Mouse (Mus musculus) midbrain, postnatal 0 days (tissue): Measurements from ENCODE around the gene Synj2. TPM values are rescaled to one million over a fixed set of nuclear protein-coding genes. Genes with fewer than 3 reads are reported as not detected.

Experiments
- ATAC-seq: fragments of 200-750 bp; cut with Nextera tagmentation; 2 replicates; pipeline ENCODE4 v1.8.0; 2017; ENCODE audit warnings: moderate number of reproducible peaks, mild to moderate bottlenecking, moderate TSS enrichment, moderate library complexity; ENCODE audit not compliant: low FRiP score
- DNase-seq: peaks from one replicate; pipeline ENCODE4 v3.0.0-alpha.2; 2015; ENCODE audit warnings: low spot score
- H3K27ac ChIP-seq: fragments of 300-500 bp; sonication (generic); 2 replicates; pipeline ENCODE4 v1.5.1; 2014; ENCODE audit warnings: low read depth, mild to moderate bottlenecking, low read length, mixed read lengths
- H3K27me3 ChIP-seq: fragments of 300-500 bp; sonication (generic); 2 replicates; pipeline ENCODE4 v1.6.1; 2014; ENCODE audit warnings: low read length, control low read depth, mixed read lengths; ENCODE audit not compliant: insufficient read depth
- H3K36me3 ChIP-seq: fragments of 300-500 bp; sonication (generic); 2 replicates; pipeline ENCODE4 v1.6.1; 2014; ENCODE audit warnings: low read length, control low read depth, mixed read lengths; ENCODE audit not compliant: insufficient read depth
- H3K4me1 ChIP-seq: fragments of 300-500 bp; sonication (generic); 2 replicates; pipeline ENCODE4 v1.6.1; 2014; ENCODE audit warnings: mild to moderate bottlenecking, control low read depth, antibody characterized with exemption, low read length, mixed read lengths; ENCODE audit not compliant: insufficient read depth
- H3K4me2 ChIP-seq: fragments of 300-500 bp; sonication (generic); 2 replicates; pipeline ENCODE4 v1.6.1; 2014; ENCODE audit warnings: low read depth, mild to moderate bottlenecking, low read length, mixed read lengths; ENCODE audit not compliant: poor library complexity, severe bottlenecking
- H3K4me3 ChIP-seq: fragments of 300-500 bp; sonication (generic); 2 replicates; pipeline ENCODE4 v1.5.1; 2014; ENCODE audit warnings: low read depth, mild to moderate bottlenecking, low read length, moderate library complexity
- H3K9ac ChIP-seq: fragments of 300-500 bp; sonication (generic); replicated peaks from 2 replicates; pipeline ENCODE4 v1.6.1; 2014; ENCODE audit warnings: mild to moderate bottlenecking, low read length, moderate library complexity, mixed read lengths; ENCODE audit not compliant: poor library complexity, severe bottlenecking
- H3K9me3 ChIP-seq: fragments of 300-500 bp; sonication (generic); 2 replicates; pipeline ENCODE4 v1.6.1; 2016; ENCODE audit warnings: low read length, control low read depth
- CTCF ChIP-seq: IDR thresholded peaks from 2 replicates; pipeline ENCODE4 v1.5.1; 2016; ENCODE audit warnings: antibody characterized with exemption, mild to moderate bottlenecking
- WGBS: fragments of 180-500 bp; shearing (Covaris S2); extraction: QIAGEN DNeasy Blood & Tissue Kit; methylation state at CpG from one replicate; pipeline ENCODE4 v1.1.7; 2014; 5-methylcytosine and 5-hydroxymethylcytosine counted together
- polyA plus RNA-seq: library from polyadenylated mRNA; unstranded; fragments of >200 nt; fragmentation: Nextera tagmentation; extraction: Ambion mirVana; gene quantifications from 2 replicates; pipeline ENCODE4 v1.2.1, GENCODE M21; 2015
- total RNA-seq: library from RNA; depleted of rRNA; stranded (reverse); fragments of >200 nt; gene quantifications from 2 replicates; pipeline ENCODE4 v1.2.3, GENCODE M21; 2014

Synj2 gene
- total and polyA plus RNA-seq, 2 experiments from 2014 or later: 2.3 to 3.1 TPM

GRCm38 (mm10) chr17:6001389-6001788 is 60.3 kb downstream of the Synj2 start:
- 82% methylated on average over 6 of the region's 6 CpGs for WGBS

GRCm38 (mm10) chr17:6001836-6002235 is 60.8 kb downstream of the Synj2 start:
- no peak for DNase-seq
- Histone ChIP-seq H3K4me1 (peaks cover 15% of the 10 kb centered on the region), H3K4me2 (no peak overlapping the region), H3K9me3 (no peaks in the 10 kb centered on the region), H3K9ac (no peak overlapping the region), H3K27me3 (no peaks in the 10 kb centered on the region), H3K4me3 (no peak overlapping the region), H3K36me3 (no peaks in the 10 kb centered on the region), H3K27ac (no peak overlapping the region)
- TF ChIP-seq CTCF: no peak
- ATAC-seq: no peak
- WGBS: 79% methylated on average over 7 of the region's 7 CpGs

More at GRCm38 (mm10) chr17:6001389-6001788, 60.3 kb downstream of the Synj2 start:
- Histone ChIP-seq H3K36me3 (no peaks in the 10 kb centered on the region), H3K9ac (no peak overlapping the region), H3K4me1 (peaks cover 13% of the 10 kb centered on the region), H3K4me3 (no peak overlapping the region), H3K9me3 (no peaks in the 10 kb centered on the region), H3K27me3 (no peaks in the 10 kb centered on the region), H3K27ac (no peak overlapping the region), H3K4me2 (no peak overlapping the region)
- DNase-seq (no peak), ATAC-seq (no peak)
- no peak for TF ChIP-seq CTCF

GRCm38 (mm10) chr17:6002563-6002962 is 61.5 kb downstream of the Synj2 start:
- H3K9me3 ChIP-seq: no peaks in the 10 kb centered on the region
- H3K27me3 ChIP-seq: no peaks in the 10 kb centered on the region
- ATAC-seq: no peak
- H3K4me1 ChIP-seq: peaks cover 13% of the 10 kb centered on the region
- H3K4me3 ChIP-seq: no peak overlapping the region
- DNase-seq: no peak
- no peak overlapping the region for H3K4me2 ChIP-seq
- no peak for TF ChIP-seq CTCF
- H3K27ac ChIP-seq: no peak overlapping the region
- no peaks in the 10 kb centered on the region for H3K36me3 ChIP-seq
- no peak overlapping the region for H3K9ac ChIP-seq
- WGBS: 88% methylated on average over 6 of the region's 6 CpGs

- H3K27ac ChIP-seq: no peak overlapping the region
- H3K27me3 ChIP-seq: no peaks in the 10 kb centered on the region
- no peaks in the 10 kb centered on the region for H3K36me3 ChIP-seq
- H3K4me2 ChIP-seq: no peak overlapping the region
- no peak overlapping the region for H3K9ac ChIP-seq
- WGBS: 94% methylated on average over 6 of the region's 6 CpGs
- no peak overlapping the region for H3K4me3 ChIP-seq
- peaks cover 10% of the 10 kb centered on the region for H3K4me1 ChIP-seq
- H3K9me3 ChIP-seq: no peaks in the 10 kb centered on the region
- DNase-seq (no peak), ATAC-seq (no peak)
- TF ChIP-seq CTCF: no peak
Measured at GRCm38 (mm10) chr17:6003661-6004060, 62.6 kb downstream of the Synj2 start.

GRCm38 (mm10) chr17:6005246-6005637 is 64.2 kb downstream of the Synj2 start:
- 0 out of 2 replicates have a peak overlapping the region, but pooled peaks have one; percentile 32 for H3K27ac ChIP-seq
- H3K9ac ChIP-seq: no peak overlapping the region
- no peak for DNase-seq
- no peaks in the 10 kb centered on the region for H3K9me3 ChIP-seq
- 17% methylated on average over 10 of the region's 14 CpGs for WGBS
- no peaks in the 10 kb centered on the region for H3K27me3 ChIP-seq
- no peak for TF ChIP-seq CTCF
- peaks cover 10% of the 10 kb centered on the region for H3K4me1 ChIP-seq
- ATAC-seq: peak; percentile 41; the same call in 1 of the 2 replicates
- H3K4me3 ChIP-seq: no peak overlapping the region
- H3K36me3 ChIP-seq: no peaks in the 10 kb centered on the region
- no peak overlapping the region for H3K4me2 ChIP-seq

GRCm38 (mm10) chr17:6005638-6006471 is 64.8 kb downstream of the Synj2 start:
- Histone ChIP-seq H3K4me2 (peak overlapping the region; percentile 24), H3K4me1 (peaks cover 10% of the 10 kb centered on the region), H3K9ac (no peak overlapping the region), H3K9me3 (no peaks in the 10 kb centered on the region), H3K27me3 (no peaks in the 10 kb centered on the region), H3K4me3 (no peak overlapping the region), H3K36me3 (no peaks in the 10 kb centered on the region), H3K27ac (peak overlapping the region; percentile 32; the same call in 1 of the 2 replicates)
- WGBS: 13% methylated on average over 14 of the region's 14 CpGs
- TF ChIP-seq CTCF: peak; percentile 41
- peak; percentile 63; the same call in 1 of the 2 replicates for ATAC-seq
- DNase-seq: peak; percentile 77
